Mouse (Mus musculus) embryonic facial prominence, embryonic 12.5 days (tissue): ENCODE results near the gene Scg5. TPM values are rescaled to one million over a fixed set of nuclear protein-coding genes. Genes with fewer than 3 reads are reported as not detected.

Source experiments
- ATAC-seq: fragments of 200-750 bp; cut with Nextera tagmentation; 2 replicates; pipeline ENCODE4 v1.8.0; 2017; ENCODE audit not compliant: insufficient number of reproducible peaks, insufficient read depth, low FRiP score, low TSS enrichment
- H3K27ac ChIP-seq: fragments of 300-500 bp; sonication (generic); 2 replicates; pipeline ENCODE4 v1.5.1; 2016; ENCODE audit warnings: mild to moderate bottlenecking
- H3K27me3 ChIP-seq: fragments of 300-500 bp; sonication (generic); 2 replicates; pipeline ENCODE4 v1.6.1; 2016; ENCODE audit warnings: mild to moderate bottlenecking, moderate library complexity
- H3K36me3 ChIP-seq: fragments of 300-500 bp; sonication (generic); 2 replicates; pipeline ENCODE4 v1.6.1; 2016; ENCODE audit warnings: mild to moderate bottlenecking
- H3K4me1 ChIP-seq: fragments of 300-500 bp; sonication (generic); 2 replicates; pipeline ENCODE4 v1.6.1; 2016
- H3K4me2 ChIP-seq: fragments of 300-500 bp; sonication (generic); replicated peaks from 2 replicates; pipeline ENCODE4 v1.6.1; 2016; ENCODE audit warnings: mild to moderate bottlenecking, moderate library complexity
- H3K4me3 ChIP-seq: fragments of 300-500 bp; sonication (generic); 2 replicates; pipeline ENCODE4 v1.5.1; 2016; ENCODE audit warnings: mild to moderate bottlenecking
- H3K9ac ChIP-seq: fragments of 300-500 bp; sonication (generic); 2 replicates; pipeline ENCODE4 v1.6.1; 2016; ENCODE audit warnings: mild to moderate bottlenecking, moderate library complexity
- H3K9me3 ChIP-seq: fragments of 300-500 bp; sonication (generic); 2 replicates; pipeline ENCODE4 v1.6.1; 2016; ENCODE audit warnings: mild to moderate bottlenecking, moderate library complexity
- WGBS: fragments of 180-500 bp; shearing (Covaris S2); methylation state at CpG from one replicate; pipeline ENCODE4 v1.1.7; 2016; 5-methylcytosine and 5-hydroxymethylcytosine counted together
- polyA plus RNA-seq: library from polyadenylated mRNA; unstranded; fragments of >200 nt; fragmentation: Nextera tagmentation; extraction: Ambion mirVana; gene quantifications from 2 replicates; pipeline ENCODE4 v1.2.1, GENCODE M21; 2016

The Scg5 gene
- polyA plus RNA-seq, 1 experiment from 2014 or later, result 8.5 TPM

DNA sequence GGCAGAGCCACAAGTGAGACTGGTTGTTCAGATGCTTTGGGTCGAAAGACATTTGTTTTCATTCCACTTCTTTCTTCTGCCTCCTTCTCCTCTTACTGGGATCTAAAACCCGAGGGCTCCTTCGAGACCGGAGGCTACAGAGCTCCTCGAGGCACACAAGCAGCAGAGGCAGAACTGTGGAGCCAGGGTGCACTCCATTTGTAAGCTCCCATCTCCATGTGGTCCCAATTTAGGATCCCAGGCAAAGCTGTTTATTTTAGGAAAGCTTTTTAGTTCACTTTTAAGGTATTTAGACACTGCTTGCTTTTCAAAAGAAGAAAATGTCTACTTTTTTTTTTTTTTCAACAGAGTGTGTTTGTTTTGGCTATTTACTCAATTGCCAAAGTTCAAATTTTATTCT lies 28.1 kb downstream of the Scg5 start:
- Histone ChIP-seq H3K27ac (0 out of 2 replicates have a peak overlapping the region, but pooled peaks have one; percentile 36), H3K36me3 (no peaks in the 10 kb centered on the region), H3K9ac (no peak overlapping the region), H3K27me3 (no peaks in the 10 kb centered on the region), H3K4me1 (peaks cover 6% of the 10 kb centered on the region; the same call in 1 of the 2 replicates), H3K4me2 (no peak overlapping the region), H3K4me3 (no peak overlapping the region), H3K9me3 (no peaks in the 10 kb centered on the region)
- ATAC-seq, result no peak
- 22% methylated on average over 5 of the region's 5 CpGs for WGBS

DNA sequence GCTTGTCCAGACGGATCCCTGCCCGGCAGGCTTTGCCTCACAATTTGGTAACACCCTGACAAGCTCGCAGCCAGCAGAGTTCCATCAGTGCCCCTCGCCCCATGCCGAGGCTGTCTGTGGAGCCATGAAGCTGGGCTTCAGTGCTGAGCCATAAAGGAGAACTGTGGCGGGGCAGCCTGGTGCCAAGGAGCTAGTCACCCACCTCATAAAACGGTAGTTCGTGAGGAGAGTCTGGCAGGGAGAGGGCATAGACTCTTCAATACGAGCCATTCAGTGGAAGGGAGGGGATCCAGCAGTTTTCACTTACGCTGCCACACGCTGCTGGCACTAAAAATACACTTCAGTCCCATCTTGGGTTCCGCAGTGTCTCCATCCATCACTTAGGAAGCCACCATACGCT lies 30.3 kb downstream of the Scg5 start:
- no peak for ATAC-seq
- no peak overlapping the region for H3K9ac ChIP-seq
- H3K36me3 ChIP-seq, result no peaks in the 10 kb centered on the region
- no peaks in the 10 kb centered on the region for H3K9me3 ChIP-seq
- H3K4me1 ChIP-seq, result peaks cover 6% of the 10 kb centered on the region; the same call in 1 of the 2 replicates
- H3K4me3 ChIP-seq, result no peak overlapping the region
- H3K27ac ChIP-seq, result no peak overlapping the region
- no peaks in the 10 kb centered on the region for H3K27me3 ChIP-seq
- H3K4me2 ChIP-seq, result no peak overlapping the region
- WGBS, result 78% methylated on average over 13 of the region's 13 CpGs

DNA sequence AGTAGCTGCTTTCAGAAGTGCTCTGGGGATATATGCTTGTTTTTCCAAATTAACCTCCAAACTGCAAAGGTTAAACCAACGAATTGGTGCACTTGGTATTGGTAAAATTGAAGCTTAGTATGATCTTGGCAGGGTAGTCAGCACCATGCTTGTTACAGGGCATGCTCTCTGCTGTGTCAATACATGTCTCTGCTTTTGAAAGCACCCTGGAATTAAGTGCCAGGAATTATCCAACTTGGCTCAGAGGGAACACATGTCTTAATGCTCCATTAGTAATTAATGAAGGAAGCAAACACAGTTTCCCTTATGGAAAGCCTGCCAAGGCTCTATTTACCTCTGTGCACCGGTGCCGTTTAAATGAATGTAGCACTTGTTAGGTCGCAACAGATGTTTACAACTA lies 33.7 kb downstream of the Scg5 start:
- H3K9ac ChIP-seq, result no peak overlapping the region
- no peak overlapping the region for H3K4me2 ChIP-seq
- H3K36me3 ChIP-seq, result no peaks in the 10 kb centered on the region
- H3K4me3 ChIP-seq, result no peak overlapping the region
- 52% methylated on average over 4 of the region's 4 CpGs for WGBS
- ATAC-seq, result no peak
- no peaks in the 10 kb centered on the region for H3K4me1 ChIP-seq
- no peak overlapping the region for H3K27ac ChIP-seq
- H3K27me3 ChIP-seq, result no peaks in the 10 kb centered on the region
- H3K9me3 ChIP-seq, result no peaks in the 10 kb centered on the region

DNA sequence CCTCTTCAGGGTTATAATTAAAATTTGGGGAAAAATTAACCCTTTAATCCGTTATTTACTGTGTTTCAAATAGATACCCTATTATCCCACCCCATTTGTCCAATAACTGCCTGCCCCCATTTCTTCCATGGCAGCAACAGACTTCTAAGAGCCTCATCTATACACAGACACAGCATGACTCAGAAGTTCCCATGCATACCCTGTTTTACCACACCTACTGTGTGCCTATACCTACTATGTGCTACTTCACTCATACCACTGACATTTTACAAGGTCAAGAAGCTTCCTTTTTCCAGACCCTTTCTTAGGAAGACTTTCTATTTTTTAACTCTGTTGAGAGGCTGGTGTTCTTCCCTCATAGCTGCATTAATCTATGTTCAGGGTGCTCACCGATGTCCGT lies 35.4 kb downstream of the Scg5 start:
- Histone ChIP-seq H3K27me3 (no peaks in the 10 kb centered on the region), H3K27ac (no peak overlapping the region), H3K9ac (no peak overlapping the region), H3K36me3 (no peaks in the 10 kb centered on the region), H3K4me2 (no peak overlapping the region), H3K4me1 (no peaks in the 10 kb centered on the region), H3K4me3 (no peak overlapping the region), H3K9me3 (no peaks in the 10 kb centered on the region)
- no peak for ATAC-seq
- WGBS, result 81% methylated on average over 3 of the region's 3 CpGs

DNA sequence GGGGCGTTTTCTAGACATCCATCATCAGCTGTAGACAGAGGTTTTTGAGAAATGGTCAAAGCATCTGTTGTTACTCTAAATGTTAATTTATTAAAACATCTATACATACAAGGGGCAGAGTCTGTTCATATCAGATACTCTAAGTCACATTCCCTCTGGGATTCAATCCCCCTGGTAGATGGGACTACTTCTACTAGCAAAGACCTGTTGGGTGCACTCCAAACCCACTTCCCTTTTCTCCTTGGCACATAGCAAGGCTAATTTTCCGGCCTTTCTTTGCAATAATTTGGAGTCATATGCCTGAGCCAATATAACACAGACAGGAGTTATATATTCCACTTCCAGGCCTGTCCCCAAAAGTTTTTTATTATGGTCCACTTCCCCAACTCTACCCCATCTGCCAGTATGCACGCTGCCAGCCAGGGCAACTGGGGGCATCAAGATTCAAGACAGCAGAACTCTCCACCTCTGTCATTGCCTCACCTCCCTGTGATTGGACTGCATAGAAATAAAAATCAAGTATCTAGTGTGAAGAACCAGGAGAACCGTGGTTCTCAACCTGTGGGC lies 40.0 kb downstream of the Scg5 start:
- WGBS, result 85% methylated on average over 4 of the region's 4 CpGs
- no peak for ATAC-seq

DNA sequence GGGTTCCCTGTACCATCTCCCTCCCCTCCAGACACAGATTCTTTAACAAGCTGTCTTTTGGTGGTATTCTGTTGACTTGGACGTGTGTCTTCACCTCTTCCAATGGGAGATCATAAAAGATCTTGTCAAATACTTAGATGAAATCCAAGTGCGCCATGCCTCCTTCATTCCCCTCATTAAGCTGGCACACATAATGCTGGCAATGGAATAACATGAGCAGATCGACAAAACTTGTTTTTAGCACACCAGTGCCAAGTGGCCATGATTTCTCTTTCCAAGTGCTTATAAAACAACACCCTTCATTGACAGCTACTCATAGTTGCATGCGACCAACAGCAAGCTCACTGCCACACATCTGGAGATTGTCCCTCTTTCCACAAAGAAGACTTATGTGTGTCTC lies 41.0 kb downstream of the Scg5 start:
- no peaks in the 10 kb centered on the region for H3K27me3 ChIP-seq
- no peaks in the 10 kb centered on the region for H3K36me3 ChIP-seq
- H3K4me3 ChIP-seq, result no peak overlapping the region
- no peak overlapping the region for H3K27ac ChIP-seq
- H3K9me3 ChIP-seq, result no peaks in the 10 kb centered on the region
- WGBS, result 86% methylated on average over 4 of the region's 4 CpGs
- no peak overlapping the region for H3K4me2 ChIP-seq
- no peak overlapping the region for H3K9ac ChIP-seq
- ATAC-seq, result no peak
- H3K4me1 ChIP-seq, result no peaks in the 10 kb centered on the region

More for the DNA sequence above, 40.0 kb downstream of the Scg5 start:
- Histone ChIP-seq H3K36me3 (no peaks in the 10 kb centered on the region), H3K4me2 (no peak overlapping the region), H3K9me3 (no peaks in the 10 kb centered on the region), H3K9ac (no peak overlapping the region), H3K27ac (no peak overlapping the region), H3K4me1 (no peaks in the 10 kb centered on the region), H3K4me3 (no peak overlapping the region), H3K27me3 (no peaks in the 10 kb centered on the region)

DNA sequence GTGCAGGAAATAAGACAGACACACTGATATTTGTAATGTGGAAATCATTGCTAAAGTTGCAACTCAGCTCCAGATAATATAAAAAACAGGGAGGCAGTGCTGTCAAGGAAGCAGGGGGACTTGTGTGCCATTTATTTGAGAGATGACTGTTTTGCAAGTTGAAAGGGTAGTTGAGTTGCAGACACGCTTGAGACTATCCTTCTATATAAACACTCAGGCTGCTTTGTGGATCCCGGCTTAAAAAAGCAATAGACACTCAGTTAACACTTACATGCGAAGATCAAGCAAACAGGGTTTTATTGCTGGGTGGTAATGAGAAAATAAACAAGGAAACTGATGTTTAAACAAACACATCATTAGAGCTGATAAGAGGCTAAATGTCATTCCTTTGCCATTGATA lies 44.1 kb downstream of the Scg5 start:
- WGBS, result 77% methylated on average over 3 of the region's 3 CpGs
- Histone ChIP-seq H3K27me3 (no peaks in the 10 kb centered on the region), H3K4me3 (no peak overlapping the region), H3K9me3 (no peaks in the 10 kb centered on the region), H3K4me2 (no peak overlapping the region), H3K27ac (no peak overlapping the region), H3K9ac (no peak overlapping the region), H3K4me1 (no peaks in the 10 kb centered on the region), H3K36me3 (no peaks in the 10 kb centered on the region)
- no peak for ATAC-seq

DNA sequence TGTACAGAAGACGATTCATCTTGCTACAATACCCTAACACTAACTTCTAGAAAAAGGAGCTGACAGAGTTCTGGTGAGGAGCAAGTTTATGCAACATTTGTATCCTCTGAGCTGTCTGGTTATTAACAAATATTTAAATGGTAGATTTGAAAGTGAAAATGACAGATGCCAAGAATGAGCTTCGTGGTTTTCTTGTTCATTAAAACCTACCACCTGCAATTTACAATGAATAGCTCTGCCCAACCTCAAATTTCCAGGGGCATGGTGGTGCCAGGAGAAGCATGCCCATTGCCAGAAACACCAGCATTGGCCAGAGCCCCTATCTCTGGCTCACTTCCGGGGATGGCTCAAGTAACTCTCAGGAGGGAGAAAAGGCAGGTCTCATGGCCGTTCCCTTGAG lies 47.4 kb downstream of the Scg5 start:
- no peak overlapping the region for H3K27ac ChIP-seq
- H3K4me3 ChIP-seq, result no peak overlapping the region
- 79% methylated on average over 4 of the region's 4 CpGs for WGBS
- no peak overlapping the region for H3K9ac ChIP-seq
- no peaks in the 10 kb centered on the region for H3K36me3 ChIP-seq
- no peaks in the 10 kb centered on the region for H3K9me3 ChIP-seq
- H3K27me3 ChIP-seq, result no peaks in the 10 kb centered on the region
- no peak for ATAC-seq
- H3K4me1 ChIP-seq, result no peaks in the 10 kb centered on the region
- no peak overlapping the region for H3K4me2 ChIP-seq

DNA sequence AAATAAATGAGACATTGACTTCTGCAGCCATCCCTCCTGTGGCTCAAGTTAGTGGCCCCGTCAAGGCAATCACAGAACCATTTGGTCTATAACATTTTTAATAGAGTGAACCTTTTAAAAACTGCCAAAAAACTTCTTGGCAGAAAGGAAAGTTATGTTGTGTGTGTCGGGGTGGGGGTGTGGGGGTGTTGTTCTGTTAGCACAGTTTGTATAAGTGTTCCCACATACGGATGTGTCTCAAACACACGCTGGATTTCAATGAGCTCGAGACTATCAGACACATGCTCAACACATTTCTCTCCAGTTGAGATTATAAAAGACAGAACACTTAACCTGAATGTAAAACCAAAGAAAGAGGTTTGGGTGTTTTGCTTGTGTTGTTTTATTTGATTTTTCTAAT lies 47.8 kb downstream of the Scg5 start:
- H3K9me3 ChIP-seq, result no peaks in the 10 kb centered on the region
- H3K4me1 ChIP-seq, result no peaks in the 10 kb centered on the region
- no peak overlapping the region for H3K4me2 ChIP-seq
- H3K27ac ChIP-seq, result no peak overlapping the region
- no peak overlapping the region for H3K4me3 ChIP-seq
- H3K36me3 ChIP-seq, result no peaks in the 10 kb centered on the region
- 86% methylated on average over 5 of the region's 5 CpGs for WGBS
- no peak overlapping the region for H3K9ac ChIP-seq
- no peaks in the 10 kb centered on the region for H3K27me3 ChIP-seq
- no peak for ATAC-seq

DNA sequence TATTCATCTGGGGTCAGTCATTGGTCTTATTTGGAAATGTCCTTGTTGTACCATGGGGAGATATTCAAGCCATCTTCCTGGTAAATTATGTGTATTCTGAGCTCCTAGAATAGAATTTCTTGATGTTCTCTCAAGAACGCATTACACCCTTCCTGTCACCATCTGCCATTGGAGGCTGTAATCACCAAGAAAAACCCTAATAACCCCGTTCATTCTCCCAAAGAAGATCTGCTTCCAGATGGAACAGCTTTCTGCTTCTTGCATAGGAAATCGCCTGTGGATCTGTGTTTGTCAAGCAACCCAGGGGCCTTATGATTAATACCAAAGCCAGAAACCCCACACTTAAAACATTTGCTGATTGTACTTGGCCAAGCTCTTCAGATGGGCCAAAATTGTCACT lies 49.6 kb downstream of the Scg5 start:
- no peak overlapping the region for H3K4me3 ChIP-seq
- H3K36me3 ChIP-seq, result no peaks in the 10 kb centered on the region
- WGBS, result 72% methylated on average over 3 of the region's 3 CpGs
- no peaks in the 10 kb centered on the region for H3K9me3 ChIP-seq
- no peak overlapping the region for H3K27ac ChIP-seq
- no peak overlapping the region for H3K4me2 ChIP-seq
- no peak overlapping the region for H3K9ac ChIP-seq
- ATAC-seq, result no peak
- no peaks in the 10 kb centered on the region for H3K4me1 ChIP-seq
- H3K27me3 ChIP-seq, result 0 out of 2 replicates have a peak, but pooled peaks cover 1% of the 10 kb centered on the region

DNA sequence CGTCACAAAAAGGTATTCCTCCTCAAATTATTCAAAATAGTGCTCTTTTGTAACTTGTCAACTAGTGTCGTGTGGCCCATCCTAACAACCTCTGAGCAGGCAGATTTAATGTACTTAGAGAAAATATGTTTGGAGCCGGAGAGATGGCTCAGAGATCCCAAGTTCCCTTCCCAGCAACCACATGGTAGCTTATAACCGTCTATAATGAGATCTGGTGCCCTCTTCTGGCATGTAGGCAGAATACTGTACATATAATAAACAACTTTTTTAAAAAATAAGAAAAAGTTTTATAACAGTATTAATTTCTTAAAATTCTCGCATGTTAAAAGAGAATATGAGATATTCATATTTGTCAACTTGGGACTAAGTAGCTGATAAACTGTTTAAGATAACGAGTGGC lies 50.9 kb downstream of the Scg5 start:
- Histone ChIP-seq H3K27ac (no peak overlapping the region), H3K4me3 (no peak overlapping the region), H3K9ac (no peak overlapping the region), H3K4me2 (no peak overlapping the region), H3K27me3 (0 out of 2 replicates have a peak, but pooled peaks cover 3% of the 10 kb centered on the region), H3K9me3 (no peaks in the 10 kb centered on the region), H3K4me1 (no peaks in the 10 kb centered on the region), H3K36me3 (no peaks in the 10 kb centered on the region)
- WGBS, result 77% methylated on average over 6 of the region's 6 CpGs
- no peak for ATAC-seq

DNA sequence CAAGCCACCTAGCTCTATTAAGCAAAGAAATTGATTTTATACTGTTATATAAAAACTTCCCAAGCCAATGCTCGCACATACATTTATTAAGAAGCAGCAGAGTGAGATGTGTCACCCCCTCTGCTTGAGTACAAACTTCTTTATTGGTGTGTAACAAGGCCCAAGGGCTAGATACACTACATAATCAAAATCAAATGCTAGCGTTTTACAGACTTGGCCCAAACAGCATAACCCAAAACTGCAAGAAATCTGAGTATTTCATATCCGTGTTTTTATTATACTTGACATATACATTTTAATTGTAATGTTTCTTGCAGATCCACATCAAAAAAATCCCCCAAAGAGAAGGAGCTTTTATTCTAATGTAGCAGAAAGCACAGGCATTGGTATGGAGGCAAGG lies 52.6 kb downstream of the Scg5 start:
- no peaks in the 10 kb centered on the region for H3K9me3 ChIP-seq
- H3K9ac ChIP-seq, result no peak overlapping the region
- 68% methylated on average over 3 of the region's 3 CpGs for WGBS
- no peak overlapping the region for H3K4me2 ChIP-seq
- H3K4me1 ChIP-seq, result no peaks in the 10 kb centered on the region
- ATAC-seq, result no peak
- 0 out of 2 replicates have a peak, but pooled peaks cover 3% of the 10 kb centered on the region for H3K27me3 ChIP-seq
- no peak overlapping the region for H3K4me3 ChIP-seq
- H3K36me3 ChIP-seq, result no peaks in the 10 kb centered on the region
- H3K27ac ChIP-seq, result no peak overlapping the region
